Mouse (Mus musculus) adrenal gland, postnatal 25 days (tissue): Measurements from ENCODE around the gene Cdc7. TPM values are rescaled to one million over a fixed set of nuclear protein-coding genes. Genes with fewer than 3 reads are reported as not detected.
"Not testable (repeated sequence)": the region's sequence is repeated elsewhere in the genome, so short reads cannot be mapped to it uniquely, and the experiment has no call there.

Source experiments
- DNase-seq: peaks from one replicate; pipeline ENCODE4 v3.0.0; 2021; ENCODE audit warnings: mixed read lengths
- long read RNA-seq: library from polyadenylated mRNA; stranded (forward); transcript quantifications from one replicate; pipeline ENCODE4 v2.0.0, GENCODE M21; 2021
- total RNA-seq: library from RNA; stranded (reverse); gene quantifications from 2 replicates; pipeline ENCODE4 v1.2.3, GENCODE M21; 2021

Cdc7 gene
- 5.6 and 5.9 TPM in 2 replicates for total RNA-seq
- long read RNA-seq, partial matches to known transcripts = 3 of 7 reads
- long read RNA-seq, other reads (novel, unspliced or antisense) = 3 of 7 reads

- peak; percentile 95 for DNase-seq
These were observed at the start of gene Cdc7 for GRCm38 (mm10) chr5:106963584-106964512. Gene Cdc7, plus strand, starts transcription at chr5:106964322.

GRCm38 (mm10) chr5:106919315-106919714 lies 44.8 kb upstream of the Cdc7 start:
- DNase-seq = no peak

GRCm38 (mm10) chr5:106925488-106926368 lies 38.4 kb upstream of the Cdc7 start, which contains the start of gene Hfm1:
Gene Hfm1, minus strand, starts transcription at chr5:106926321.
- peak; percentile 62 for DNase-seq

GRCm38 (mm10) chr5:106926369-106926686 lies 37.8 kb upstream of the Cdc7 start:
- DNase-seq = no peak

- DNase-seq = no peak
These were observed 36.1 kb upstream of the Cdc7 start for GRCm38 (mm10) chr5:106927996-106928395.

GRCm38 (mm10) chr5:106946342-106946741 lies 17.8 kb upstream of the Cdc7 start:
- DNase-seq = no peak

GRCm38 (mm10) chr5:106948683-106949082 lies 15.4 kb upstream of the Cdc7 start:
- DNase-seq = no peak

- no peak for DNase-seq
These were observed 7.7 kb upstream of the Cdc7 start for GRCm38 (mm10) chr5:106956467-106956866.

GRCm38 (mm10) chr5:106959031-106959430 lies 5.1 kb upstream of the Cdc7 start:
- peak; percentile 71 for DNase-seq

GRCm38 (mm10) chr5:106960451-106960850 lies 3.7 kb upstream of the Cdc7 start:
- no peak for DNase-seq

- no peak for DNase-seq
These were observed 442 bp downstream of the Cdc7 start for GRCm38 (mm10) chr5:106964513-106965014.

GRCm38 (mm10) chr5:106966443-106966842 lies 2.3 kb downstream of the Cdc7 start:
- no peak for DNase-seq

GRCm38 (mm10) chr5:106967578-106967977 lies 3.5 kb downstream of the Cdc7 start:
- DNase-seq = no peak

- DNase-seq = no peak
These were observed 9.8 kb downstream of the Cdc7 start for GRCm38 (mm10) chr5:106973883-106974282.

- no peak for DNase-seq
These were observed 15.0 kb downstream of the Cdc7 start for GRCm38 (mm10) chr5:106979156-106979555.

- DNase-seq = no peak
These were observed 18.3 kb downstream of the Cdc7 start for GRCm38 (mm10) chr5:106982298-106982952.

- DNase-seq = not testable (repeated sequence)
These were observed 20.8 kb downstream of the Cdc7 start for GRCm38 (mm10) chr5:106984934-106985333.

GRCm38 (mm10) chr5:106985594-106985993 lies 21.5 kb downstream of the Cdc7 start:
- DNase-seq = no peak

GRCm38 (mm10) chr5:106989181-106989580 lies 25.1 kb downstream of the Cdc7 start:
- DNase-seq = no peak

GRCm38 (mm10) chr5:106989786-106990185 lies 25.7 kb downstream of the Cdc7 start:
- DNase-seq = no peak

GRCm38 (mm10) chr5:106990639-106991299 lies 26.6 kb downstream of the Cdc7 start:
- peak; percentile 56 for DNase-seq
